Mouse (Mus musculus) c-Kit-negative CD71-positive TER-119-positive erythroid progenitor cells, embryonic 14.5 days (primary cell): ENCODE data around the gene Sdhd.
A peak's percentile ranks its signal among the peaks of the same experiment; 100 is the strongest.
"Not testable (repeated sequence)": the region's sequence is repeated elsewhere in the genome, so short reads cannot be mapped to it uniquely, and the experiment has no call there.

Experiments used
- DNase-seq: peaks from one replicate; pipeline ENCODE4 v3.0.0-alpha.2; 2013; ENCODE audit warnings: low read depth, low spot score

The Sdhd gene

DNA sequence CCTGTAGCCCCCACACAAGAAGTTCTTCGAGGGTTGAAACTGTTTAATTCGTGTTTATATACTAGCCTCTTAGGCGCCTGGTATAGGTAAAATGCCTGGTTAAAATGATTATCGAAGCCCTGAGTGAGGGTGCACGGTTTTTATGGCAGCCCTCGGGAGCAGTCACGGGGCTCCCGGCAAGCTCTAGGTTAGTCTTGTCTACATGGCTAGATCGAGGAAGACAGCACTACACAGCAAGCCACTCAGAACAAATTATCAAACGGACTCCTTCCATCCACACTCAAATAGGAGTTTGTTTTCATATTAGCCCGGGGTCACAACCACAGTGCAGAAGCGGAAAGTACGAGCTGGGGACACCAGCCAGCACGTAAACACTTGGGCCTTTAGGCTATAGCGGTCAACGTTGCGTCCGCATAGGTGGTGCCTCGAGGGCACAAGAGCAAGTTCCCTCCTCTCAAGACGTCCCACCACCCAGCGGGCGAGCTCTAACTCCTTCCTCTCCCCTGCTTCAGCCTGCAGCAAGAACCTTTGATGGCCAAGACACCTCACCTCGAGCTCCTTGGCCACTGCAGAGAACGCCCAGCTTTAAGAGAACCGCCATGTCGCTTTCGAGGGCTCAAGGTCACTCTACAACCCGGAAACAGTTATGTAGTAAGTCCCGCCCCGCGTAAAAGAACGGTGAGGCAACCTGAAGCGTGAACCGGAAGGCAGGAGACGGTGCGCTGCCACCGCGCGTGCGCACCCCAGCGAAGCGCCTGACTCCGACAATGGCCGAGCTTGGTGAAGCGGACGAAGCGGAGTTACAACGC, at the start of gene Sdhd, which contains the start of gene Timm8b:
Gene Sdhd, minus strand, starts transcription at position 624 of the 809 bp plus-strand sequence.
Gene Timm8b, plus strand, starts transcription at position 722 of the 809 bp plus-strand sequence.
- peak; percentile 92 for DNase-seq

DNA sequence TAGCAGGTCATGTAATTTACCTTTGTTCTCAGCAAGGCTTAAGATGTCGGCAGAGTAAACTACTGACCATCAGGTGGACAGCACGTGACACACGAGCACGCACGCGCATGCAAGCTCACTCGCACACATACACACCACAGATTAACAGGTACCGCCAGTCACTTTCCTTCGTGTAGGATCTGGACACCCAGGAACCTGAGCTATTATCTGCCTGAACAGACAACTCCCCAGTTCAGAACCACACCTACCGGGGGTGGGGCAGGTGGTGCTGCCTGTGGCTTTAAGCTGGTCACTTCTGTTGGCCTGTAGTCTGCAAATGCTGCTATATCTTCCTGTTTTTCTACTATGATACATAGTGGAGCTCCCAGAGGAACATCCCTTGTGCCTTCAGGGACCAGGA, 46.9 kb upstream of the Sdhd start:
- no peak for DNase-seq

DNA sequence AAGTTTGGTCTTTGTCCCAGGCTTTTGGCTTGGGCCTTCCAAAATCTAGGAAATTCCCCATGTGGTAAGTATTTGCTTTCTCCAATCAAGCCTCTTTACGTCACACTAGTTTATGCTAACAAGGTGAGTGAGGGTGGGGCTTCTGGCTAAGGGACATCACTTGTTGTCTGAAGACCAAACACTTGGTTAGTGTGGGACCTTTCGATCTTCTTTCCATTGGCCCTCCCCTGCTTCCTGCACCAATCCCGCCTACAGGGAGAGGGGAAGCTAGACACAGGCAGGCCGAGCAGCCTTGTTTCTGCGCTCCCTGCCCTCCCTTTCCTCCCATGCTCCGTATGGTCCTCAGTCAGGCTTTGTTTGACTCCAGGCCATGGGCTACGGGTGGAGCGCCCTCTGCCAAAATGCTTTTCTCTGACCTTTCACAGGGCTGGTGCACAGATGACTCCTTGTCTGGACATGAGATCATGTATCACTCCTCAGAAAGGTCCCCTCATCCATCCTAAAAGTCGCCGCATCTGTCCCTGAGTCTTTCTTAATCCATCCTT, 43.3 kb upstream of the Sdhd start:
- no peak for DNase-seq

DNA sequence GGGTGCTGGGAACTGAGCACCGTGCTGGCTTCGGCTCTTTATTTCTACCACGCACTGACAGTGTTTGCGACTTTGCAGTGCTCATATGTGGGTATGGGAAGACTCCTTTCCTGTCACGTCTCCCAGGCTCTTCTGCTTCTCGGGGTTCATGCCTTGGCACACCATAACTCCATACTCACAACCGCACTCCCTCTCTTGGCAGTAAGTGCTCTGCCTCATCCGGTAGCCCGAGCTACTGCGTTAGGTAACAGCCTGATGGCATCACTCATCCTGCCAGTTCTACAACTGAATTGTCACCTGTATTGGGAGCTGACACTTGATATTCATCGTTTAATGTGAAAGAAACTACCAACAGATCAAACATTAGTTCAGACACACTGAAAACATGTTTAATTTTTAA, 30.7 kb upstream of the Sdhd start:
- no peak for DNase-seq

DNA sequence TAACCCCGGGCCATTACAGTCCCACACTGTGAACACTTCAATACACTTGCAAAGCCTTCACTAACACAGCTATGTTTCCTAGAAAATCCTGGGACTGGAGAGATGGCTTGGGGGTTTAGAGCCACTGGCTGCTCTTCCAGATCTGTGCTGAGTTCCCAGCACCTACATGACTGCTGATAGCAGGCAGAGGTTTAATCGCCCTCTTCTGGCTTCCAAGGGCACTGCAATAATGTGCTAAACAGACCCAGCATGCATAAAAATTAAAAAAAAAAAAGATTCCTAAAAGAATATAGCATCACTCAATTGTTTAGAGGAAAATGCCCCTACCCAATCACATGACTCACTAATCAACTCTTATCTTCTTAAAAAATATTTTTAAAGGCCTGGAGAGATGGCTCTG, 29.4 kb upstream of the Sdhd start:
- no peak for DNase-seq

DNA sequence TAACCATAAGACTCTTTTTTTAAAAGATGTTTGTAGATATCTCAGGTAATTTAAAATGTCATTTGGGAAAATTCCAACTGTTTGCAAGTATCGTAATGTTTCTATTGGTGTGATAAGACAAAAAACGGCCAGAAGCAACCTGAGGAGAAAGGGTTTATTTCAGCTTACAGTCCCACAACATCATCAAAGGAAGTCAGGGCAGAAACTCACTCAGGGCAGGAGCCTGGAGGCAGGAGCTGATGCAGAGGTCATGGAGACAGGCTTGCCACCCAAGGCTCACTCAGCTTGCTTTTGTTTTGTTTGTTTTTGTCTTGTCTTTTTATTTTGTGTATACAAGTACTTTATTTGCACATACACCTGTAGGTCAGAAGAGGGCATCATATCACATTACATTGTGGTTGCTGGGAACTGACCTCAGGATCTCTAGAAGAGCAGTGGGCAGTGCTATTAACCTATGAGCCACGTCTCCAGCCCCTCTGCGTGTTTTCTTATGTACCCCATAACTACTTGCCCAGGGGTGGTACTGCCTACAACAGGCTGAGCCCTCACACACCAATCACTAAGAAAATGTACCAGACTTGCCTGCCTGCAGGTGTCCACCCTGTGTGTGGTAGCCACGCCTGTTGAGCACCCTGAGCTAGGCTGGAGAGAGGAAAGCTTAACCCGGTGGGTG, 28.5 kb upstream of the Sdhd start:
- DNase-seq = no peak

DNA sequence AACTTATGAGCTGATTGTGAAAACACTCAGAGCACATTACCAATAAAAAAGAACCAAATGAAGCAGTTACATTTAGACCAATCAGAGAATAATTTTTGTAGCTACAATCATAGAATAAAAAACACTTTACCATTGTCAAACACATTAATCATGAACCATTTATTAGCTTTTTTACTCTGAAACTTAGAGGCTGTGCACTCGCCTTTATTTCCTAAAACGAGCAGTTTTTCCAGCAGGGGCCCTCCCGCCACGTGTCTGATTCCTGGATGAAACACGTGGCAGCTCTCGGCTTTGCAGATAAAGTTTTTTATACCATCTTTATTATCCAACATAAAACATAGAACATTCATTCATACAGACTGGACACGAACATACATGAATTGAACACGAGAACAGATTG, 27.3 kb upstream of the Sdhd start:
- DNase-seq = not testable (repeated sequence)

DNA sequence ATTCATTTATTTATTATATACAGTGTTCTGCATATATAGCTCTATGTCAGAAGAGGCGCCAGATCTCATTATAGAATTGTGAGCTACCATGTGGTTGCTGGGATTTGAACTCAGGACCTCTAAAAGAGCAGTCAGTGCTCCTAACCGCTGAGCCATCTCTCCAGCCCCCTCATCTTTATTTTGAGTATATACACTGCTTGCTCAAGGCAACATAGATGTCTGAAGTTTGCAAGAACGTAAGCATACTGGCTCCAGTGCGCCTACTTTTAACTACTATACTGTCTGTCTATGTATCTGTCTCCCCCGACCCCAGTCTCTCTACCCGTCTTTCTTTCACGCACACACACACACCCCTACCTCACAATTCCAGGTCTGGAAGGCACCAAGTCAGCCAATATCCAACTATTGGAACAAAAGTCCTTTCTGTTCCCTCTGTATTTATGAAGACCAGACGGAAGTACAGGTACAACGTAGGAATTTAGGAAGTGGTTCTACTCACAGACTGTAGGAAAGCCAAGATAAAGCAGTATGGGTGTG, 14.2 kb upstream of the Sdhd start:
- DNase-seq = no peak

DNA sequence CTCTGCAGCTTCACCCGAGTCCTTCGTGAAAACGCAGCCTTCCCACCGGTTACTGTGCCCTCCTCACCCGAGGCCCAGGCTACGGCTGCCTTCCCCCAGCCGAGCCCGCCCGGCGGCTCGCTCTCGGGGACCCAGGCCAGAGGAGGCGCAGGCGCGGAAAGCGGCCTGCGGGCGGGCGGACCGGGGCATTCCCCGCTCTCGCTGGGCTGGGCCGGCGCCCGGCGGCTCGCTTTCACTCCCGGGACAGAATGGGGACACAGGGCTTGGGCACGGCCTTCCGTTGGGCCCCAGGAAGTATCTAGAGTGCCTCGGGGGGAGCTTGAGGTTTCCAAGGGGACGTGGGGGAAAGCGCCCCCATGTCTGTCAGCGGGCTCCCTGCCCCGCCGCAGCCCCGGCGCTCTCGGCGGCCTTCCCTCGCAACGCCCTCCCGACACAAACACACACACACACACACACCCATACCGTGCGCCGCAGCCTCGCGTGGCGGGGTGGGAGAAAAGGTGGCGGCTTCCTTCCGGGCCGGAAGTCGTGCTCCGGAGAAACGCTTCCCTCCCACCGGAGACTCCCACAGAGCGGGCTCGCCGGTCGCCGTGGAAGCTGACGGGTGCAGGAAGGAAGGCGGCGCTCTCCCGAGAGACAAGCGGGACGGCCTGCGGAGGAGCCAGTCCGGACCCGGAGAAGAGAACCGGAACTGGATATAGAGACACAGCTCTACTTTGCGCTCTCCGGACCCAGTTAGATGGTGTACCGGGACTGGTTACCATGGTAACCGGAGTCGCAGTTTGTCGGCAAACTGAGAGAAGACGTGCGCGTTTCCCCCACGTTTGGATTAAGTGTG, 13.4 kb upstream of the Sdhd start, which contains the start of the genes Pih1d2 and Nkapd1:
Gene Pih1d2, plus strand, starts transcription at position 556 of the 838 bp plus-strand sequence.
Gene Nkapd1, minus strand, starts transcription at position 699 of the 838 bp plus-strand sequence.
- DNase-seq = peak; percentile 87

DNA sequence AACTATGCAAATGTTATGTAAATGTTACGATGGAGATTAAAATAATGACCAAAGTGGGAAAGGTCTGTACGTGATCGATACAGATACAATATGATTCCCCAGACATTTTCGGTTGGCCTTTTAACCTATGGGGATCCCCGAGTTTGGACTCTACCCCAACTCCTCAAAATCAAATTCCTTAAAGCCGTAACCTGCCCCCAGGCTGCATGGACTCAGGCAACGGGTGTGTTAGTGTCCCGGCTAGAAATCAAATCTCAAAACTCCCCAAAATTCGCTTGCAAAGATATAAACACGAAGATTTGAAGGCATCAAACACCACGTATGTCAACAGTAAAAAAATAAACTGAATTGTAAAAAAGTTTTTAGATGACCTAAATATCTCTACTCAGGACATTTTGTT, 12.5 kb upstream of the Sdhd start:
- no peak for DNase-seq

DNA sequence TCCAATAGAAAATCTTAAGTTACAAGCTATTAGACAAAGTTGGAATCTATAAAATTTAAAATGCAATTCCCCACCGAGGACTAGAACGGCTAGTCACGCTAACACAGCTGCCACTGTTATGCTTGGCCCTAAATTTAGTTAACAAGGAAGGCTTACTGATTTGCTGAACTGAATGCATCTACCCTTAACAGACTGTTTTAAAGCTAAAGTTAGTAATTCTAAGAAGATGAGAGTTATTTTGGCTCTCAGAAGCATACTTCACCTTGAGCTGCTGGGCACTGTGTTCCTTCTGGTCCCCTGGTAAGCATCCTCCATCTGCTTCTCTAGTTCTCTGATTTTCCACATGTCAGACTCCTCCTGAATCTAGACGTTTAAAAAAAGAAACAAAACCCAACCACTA, 8.5 kb upstream of the Sdhd start:
- no peak for DNase-seq

DNA sequence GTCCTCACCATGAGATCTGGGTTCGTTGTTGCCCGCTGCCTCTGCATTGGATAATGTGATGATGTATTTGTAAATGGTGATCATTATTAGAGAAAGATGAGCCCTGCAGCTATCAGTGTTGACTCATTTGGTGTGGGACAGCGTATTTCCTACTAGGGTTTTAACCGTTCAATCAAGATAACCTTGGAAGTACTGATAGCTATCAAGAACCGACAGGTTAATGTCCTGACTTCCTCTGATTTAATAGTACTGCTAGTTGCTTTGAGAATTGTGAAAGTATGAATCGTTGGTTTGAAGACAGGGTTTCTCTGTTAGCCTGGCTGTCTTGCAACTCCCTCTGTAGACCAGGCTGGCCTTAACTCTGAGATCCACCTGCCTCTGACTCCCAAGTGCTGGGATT, 726 bp upstream of the Sdhd start:
- no peak for DNase-seq

DNA sequence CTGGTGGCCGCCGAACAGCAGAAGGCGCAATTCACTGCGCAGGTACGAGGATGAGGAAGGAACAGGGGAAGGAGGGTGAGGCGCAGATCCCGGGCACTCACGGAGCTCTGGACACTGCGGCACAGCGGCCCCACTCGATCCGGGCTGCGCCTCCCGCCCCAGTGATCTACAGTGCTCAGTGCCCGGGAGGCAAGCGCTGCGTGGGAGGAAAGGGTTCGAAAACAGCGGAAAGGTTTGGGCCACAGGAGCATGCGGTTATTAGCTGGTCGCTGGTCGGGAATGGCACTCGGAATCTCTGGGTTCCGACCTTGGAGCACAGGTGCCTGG, 349 bp upstream of the Sdhd start:
- DNase-seq = no peak

DNA sequence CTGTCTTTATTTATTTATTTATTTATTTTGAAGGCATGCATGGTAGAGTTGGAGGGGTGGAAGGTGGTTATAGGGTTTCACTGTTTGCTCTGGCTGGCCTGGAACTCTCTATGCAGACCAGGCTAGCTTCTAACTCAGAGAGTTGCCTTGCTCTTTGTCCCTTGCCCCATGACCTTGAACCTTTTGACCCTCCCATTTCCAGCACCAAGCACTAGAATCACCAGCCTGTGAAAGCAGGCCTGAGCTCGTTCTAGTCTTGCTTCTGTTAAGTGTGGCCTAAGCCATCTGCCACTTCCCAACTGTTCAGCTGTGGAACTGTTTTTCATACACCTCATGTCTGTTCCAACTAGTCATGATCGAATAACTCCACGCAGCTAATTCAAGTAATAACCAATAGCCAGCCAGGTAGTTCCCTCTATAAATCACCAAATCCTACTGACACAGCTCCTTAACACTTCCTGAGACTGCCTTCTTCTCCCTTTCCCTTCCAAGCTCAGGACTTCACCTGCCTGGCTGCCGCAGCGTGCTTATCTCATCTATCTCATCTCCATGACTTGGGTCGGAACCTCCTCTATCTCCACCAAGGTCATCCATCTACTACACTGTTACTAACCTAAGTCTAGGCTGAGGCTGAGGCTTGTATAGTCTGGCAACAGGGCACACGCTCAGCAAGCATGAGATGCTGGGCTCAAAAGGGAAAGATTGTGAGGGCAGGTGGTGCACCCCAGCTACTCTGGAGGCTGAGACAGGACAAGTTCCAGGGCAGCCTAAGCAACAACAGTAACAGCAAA, 1.4 kb downstream of the Sdhd start:
- DNase-seq = no peak

DNA sequence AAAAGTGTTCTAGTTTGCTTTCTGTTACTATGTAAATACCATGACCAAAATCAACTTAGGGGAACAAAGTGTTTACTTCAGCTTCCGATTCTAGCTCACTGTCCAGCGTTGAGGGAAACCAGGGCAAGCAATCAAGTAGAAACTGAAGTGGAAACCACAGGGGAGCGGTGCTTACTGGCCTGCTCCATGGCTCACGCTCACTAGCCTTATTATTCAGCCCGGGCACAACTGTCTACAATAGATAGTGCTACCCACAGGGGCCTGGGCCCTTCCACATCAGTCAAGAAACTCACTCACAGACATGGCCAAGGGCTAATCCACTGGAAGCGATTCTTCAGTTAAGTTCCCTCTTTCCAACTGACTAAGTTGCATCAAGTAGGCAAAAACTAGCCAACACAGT, 2.1 kb downstream of the Sdhd start:
- DNase-seq = no peak

DNA sequence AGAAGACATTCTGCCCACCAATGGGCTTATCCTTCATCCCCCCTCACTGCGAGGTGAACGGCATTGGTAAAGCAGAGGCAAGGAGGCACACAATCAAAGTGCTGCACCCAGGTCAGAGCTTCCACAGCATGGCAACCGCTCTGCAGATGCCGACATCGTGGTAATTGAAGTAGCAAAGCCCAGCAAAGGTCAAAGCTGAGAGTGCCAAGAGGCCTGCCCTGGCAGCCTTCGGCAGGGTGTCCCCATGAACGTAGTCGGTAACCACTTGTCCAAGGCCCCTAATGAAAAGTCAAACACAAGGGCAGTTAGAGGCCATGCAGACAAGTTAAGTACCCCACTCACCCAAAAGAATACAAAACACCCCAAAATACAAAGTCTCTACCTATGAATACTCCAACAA, 6.6 kb downstream of the Sdhd start:
- no peak for DNase-seq

DNA sequence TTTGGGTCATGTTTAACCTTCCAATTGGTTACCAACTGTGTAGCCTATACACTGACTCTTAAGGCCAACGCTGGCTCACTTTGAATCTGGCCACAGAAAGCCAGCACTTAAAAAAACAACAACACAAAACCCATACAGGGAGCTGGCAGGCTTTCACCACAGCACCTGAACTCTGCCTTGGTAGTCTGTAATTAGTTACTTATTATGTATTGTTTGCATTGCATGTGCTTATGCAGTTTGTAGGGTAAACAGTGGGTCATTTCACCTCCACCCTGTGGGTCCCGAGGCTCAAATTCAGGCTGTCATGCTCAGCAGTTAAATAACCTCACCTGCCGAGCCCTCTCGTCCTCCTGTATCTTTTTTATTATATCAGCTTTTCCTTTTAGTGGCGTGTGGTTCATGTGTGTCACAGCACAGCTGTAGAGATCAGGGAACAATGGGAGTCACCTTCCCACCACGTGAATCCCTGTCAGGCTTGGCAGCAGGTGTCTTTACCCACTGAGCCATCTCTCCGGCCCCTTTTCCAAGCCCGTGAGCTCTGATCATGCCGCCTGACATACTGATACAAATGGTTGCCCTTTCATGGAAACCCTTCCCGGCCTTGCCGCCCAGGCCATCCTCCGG, 8.7 kb downstream of the Sdhd start:
- no peak for DNase-seq

DNA sequence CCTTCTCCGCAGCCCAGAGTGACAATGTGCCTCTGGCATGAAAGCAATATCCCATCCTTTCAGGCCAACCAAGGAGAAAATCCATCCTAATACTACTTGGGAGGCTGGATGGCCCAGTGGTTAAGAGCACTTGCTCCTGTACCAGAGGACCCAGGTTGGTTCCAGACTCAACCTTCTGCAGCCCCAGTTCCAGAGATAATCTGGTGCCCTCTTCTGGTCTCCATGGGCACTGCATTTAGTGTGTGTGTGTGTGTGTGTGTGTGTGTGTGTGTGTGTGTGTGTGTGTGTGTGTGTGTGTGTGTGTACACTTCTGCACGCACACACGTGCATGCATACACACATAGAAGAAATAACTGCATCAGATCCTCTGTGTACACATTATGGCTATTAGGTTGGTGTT, 10.1 kb downstream of the Sdhd start:
- DNase-seq = no peak

DNA sequence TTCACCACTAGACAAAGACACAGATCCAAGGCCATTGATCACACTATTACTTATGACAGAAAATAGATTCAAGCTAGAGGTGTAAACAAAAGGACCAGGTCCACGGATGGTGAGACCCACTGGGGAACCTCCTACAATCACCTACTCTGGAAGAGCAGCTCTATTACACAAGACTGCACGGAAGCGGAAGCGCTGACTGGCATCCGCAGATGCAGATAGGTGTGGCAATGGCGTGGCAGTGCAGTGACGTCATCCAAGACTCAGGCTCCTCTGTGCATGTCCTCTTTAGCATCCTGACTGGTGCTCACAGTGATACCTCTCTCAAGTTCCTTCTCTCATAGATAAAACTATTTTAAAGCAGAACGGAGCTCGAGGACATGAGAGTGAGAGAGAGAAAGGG, 10.7 kb downstream of the Sdhd start:
- DNase-seq = no peak

DNA sequence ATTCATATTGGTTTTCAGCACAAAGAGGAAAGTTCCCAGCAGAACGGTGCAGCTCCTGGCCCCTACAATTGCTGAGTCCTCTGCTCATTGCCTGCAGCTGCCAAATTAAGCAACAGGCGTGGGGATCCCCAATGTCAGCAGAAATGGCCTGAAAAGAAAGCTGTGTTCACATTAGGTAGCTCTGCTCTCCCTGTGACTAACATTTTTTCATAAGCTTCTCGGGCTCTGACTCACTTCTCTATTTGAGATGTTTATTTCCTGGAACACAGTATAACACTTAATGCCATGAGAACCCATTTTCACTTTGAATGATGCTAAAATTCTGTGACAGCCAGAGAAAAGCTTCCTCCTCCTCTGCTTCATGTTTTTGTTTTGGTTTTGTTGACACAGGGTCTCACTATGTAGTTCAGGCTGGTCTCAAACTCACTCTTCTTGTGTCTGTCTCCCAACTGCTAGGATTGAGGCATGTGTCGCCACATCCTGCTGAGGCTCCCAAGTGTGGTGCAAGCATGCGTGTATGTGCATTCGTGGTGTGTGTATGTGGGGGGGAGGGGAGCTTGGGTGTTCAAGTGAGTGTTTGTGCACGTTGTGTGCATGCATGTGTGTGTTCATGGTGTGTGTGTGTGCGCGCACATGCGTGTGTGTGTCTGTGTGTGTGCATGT, 12.6 kb downstream of the Sdhd start:
- DNase-seq = no peak
